Mouse (Mus musculus): ENCODE data around the gene Celf2. TPM values are rescaled to one million over a fixed set of nuclear protein-coding genes. Genes with fewer than 3 reads are reported as not detected.
"Not testable (repeated sequence)": the region's sequence is repeated elsewhere in the genome, so short reads cannot be mapped to it uniquely, and the experiment has no call there.

The Celf2 gene
- polyA plus RNA-seq, 1 experiment from 2014 or later, result 164 TPM

DNA sequence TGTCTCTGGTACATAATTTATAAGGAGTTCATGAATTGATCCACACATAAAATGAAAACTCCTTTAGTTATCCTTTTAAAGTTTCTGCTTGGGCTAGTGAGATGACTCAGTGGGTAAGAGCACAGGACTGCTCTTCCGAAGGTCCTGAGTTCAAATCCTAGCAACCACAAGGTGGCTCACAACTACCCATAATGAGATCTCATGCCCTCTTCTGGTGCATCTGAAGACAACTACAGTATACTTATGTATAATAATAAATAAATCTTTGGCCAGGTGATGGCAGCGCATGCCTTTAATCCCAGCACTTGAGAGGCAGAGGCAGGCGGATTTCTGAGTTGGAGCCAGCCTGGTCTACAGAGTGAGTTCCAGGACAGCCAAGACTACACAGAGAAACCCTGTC is 934.0 kb downstream of the Celf2 start:
- 96% methylated on average over 3 of the region's 3 CpGs for WGBS

DNA sequence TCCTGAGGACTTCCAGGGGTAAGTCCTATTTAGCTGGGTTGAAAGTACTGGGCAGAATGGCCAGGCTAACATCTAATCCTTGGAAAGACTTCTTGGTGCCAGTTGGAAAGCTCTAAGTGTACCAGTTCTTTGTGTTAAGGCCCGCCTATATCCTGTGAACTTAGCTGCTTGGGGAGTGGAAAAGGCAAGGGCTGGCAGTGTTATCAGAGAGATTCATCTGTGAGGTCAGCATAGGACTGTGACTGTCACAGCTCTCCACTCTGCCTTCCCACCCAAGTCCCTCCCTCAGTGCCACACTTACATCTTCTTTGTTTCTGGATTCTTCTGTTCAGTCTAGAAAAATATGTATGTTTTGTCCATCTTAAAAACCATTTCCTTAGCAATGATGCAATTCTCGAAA is 935.7 kb downstream of the Celf2 start:
- ATAC-seq (ENCODE audit: low FRiP score, low read depth), result no peak
- H3K9ac ChIP-seq, result no peak overlapping the region
- H3K4me1 ChIP-seq (replicated peaks), result no peaks in the 10 kb centered on the region
- no peak overlapping the region for H3K27ac ChIP-seq (replicated peaks)
- 90% methylated on average over 2 of the region's 2 CpGs for WGBS
- no peak overlapping the region for H3K4me3 ChIP-seq
- H3K36me3 ChIP-seq, result 0 out of 2 replicates have a peak, but pooled peaks cover 5% of the 10 kb centered on the region
- H3K27me3 ChIP-seq, result no peaks in the 10 kb centered on the region
- H3K9me3 ChIP-seq, result no peaks in the 10 kb centered on the region
- H3K4me2 ChIP-seq, result no peak overlapping the region

More for the DNA sequence above, 934.0 kb downstream of the Celf2 start:
- not testable (repeated sequence) for H3K9me3 ChIP-seq; H3K27me3 ChIP-seq; H3K4me2 ChIP-seq; ATAC-seq (ENCODE audit: low FRiP score, low read depth); H3K4me3 ChIP-seq; H3K36me3 ChIP-seq; H3K9ac ChIP-seq; H3K4me1 ChIP-seq (replicated peaks); H3K27ac ChIP-seq (replicated peaks)

GRCm38 (mm10) chr2:6572976-6573375 is 936.4 kb downstream of the Celf2 start:
- Histone ChIP-seq H3K9me3 (no peaks in the 10 kb centered on the region), H3K9ac (no peak overlapping the region), H3K27me3 (no peaks in the 10 kb centered on the region), H3K4me3 (no peak overlapping the region), H3K4me1 (replicated peaks) (no peaks in the 10 kb centered on the region), H3K4me2 (no peak overlapping the region), H3K27ac (replicated peaks) (no peak overlapping the region), H3K36me3 (0 out of 2 replicates have a peak, but pooled peaks cover 5% of the 10 kb centered on the region)
- WGBS, result 86% methylated on average over 5 of the region's 5 CpGs
- no peak for ATAC-seq (ENCODE audit: low FRiP score, low read depth)

DNA sequence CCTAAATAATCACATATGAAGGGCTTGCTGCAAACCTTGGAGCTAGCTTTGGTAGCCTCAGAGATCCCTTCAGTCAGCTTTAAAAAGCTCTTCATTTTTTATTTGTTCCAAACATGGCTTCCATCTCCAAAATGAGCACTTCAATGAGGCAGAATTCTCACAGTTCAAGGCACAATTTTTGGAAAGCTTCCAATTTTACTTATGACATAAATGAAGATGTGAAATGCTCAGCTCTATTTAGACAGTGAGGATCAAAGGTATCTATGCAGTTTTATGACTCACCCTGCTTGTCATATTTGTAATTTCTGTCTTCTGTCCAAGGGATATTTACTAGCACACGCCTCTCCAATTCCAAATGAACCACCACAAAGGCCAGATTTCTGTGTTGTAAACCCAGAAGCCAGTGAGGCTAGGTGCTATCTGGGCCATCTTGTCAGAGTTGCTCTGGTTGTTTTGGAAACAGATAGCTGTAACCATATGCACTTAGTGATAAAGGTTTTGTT is 940.3 kb downstream of the Celf2 start:
- Histone ChIP-seq H3K4me1 (replicated peaks) (no peaks in the 10 kb centered on the region), H3K36me3 (no peaks in the 10 kb centered on the region), H3K27ac (replicated peaks) (no peak overlapping the region), H3K9ac (no peak overlapping the region), H3K4me2 (no peak overlapping the region), H3K4me3 (no peak overlapping the region), H3K9me3 (no peaks in the 10 kb centered on the region), H3K27me3 (no peaks in the 10 kb centered on the region)
- no peak for ATAC-seq (ENCODE audit: low FRiP score, low read depth)
- 87% methylated on average over 1 of the region's 1 CpGs for WGBS

GRCm38 (mm10) chr2:6565175-6565574 is 944.2 kb downstream of the Celf2 start:
- no peaks in the 10 kb centered on the region for H3K27me3 ChIP-seq
- no peak overlapping the region for H3K4me3 ChIP-seq
- no peaks in the 10 kb centered on the region for H3K9me3 ChIP-seq
- 81% methylated on average over 3 of the region's 3 CpGs for WGBS
- H3K27ac ChIP-seq (replicated peaks), result no peak overlapping the region
- no peak overlapping the region for H3K9ac ChIP-seq
- no peaks in the 10 kb centered on the region for H3K4me1 ChIP-seq (replicated peaks)
- peaks cover 6% of the 10 kb centered on the region; the same call in 1 of the 2 replicates for H3K36me3 ChIP-seq
- no peak for ATAC-seq (ENCODE audit: low FRiP score, low read depth)
- H3K4me2 ChIP-seq, result no peak overlapping the region

GRCm38 (mm10) chr2:6561337-6561736 is 948.0 kb downstream of the Celf2 start:
- WGBS, result 96% methylated on average over 3 of the region's 3 CpGs
- H3K27me3 ChIP-seq, result no peaks in the 10 kb centered on the region
- no peak for ATAC-seq (ENCODE audit: low FRiP score, low read depth)

GRCm38 (mm10) chr2:6560802-6561201 is 948.6 kb downstream of the Celf2 start:
- Histone ChIP-seq H3K36me3 (peaks cover 24% of the 10 kb centered on the region), H3K9me3 (no peaks in the 10 kb centered on the region), H3K4me3 (no peak overlapping the region), H3K27me3 (no peaks in the 10 kb centered on the region), H3K4me2 (no peak overlapping the region), H3K27ac (replicated peaks) (no peak overlapping the region), H3K4me1 (replicated peaks) (no peaks in the 10 kb centered on the region), H3K9ac (no peak overlapping the region)
- WGBS, result 97% methylated on average over 3 of the region's 3 CpGs
- no peak for ATAC-seq (ENCODE audit: low FRiP score, low read depth)

More at GRCm38 (mm10) chr2:6561337-6561736, 948.0 kb downstream of the Celf2 start:
- Histone ChIP-seq H3K4me3 (no peak overlapping the region), H3K27ac (replicated peaks) (no peak overlapping the region), H3K9me3 (no peaks in the 10 kb centered on the region), H3K9ac (no peak overlapping the region), H3K4me2 (no peak overlapping the region), H3K36me3 (peaks cover 22% of the 10 kb centered on the region), H3K4me1 (replicated peaks) (no peaks in the 10 kb centered on the region)

- H3K4me2 ChIP-seq, result no peak overlapping the region
- no peak for ATAC-seq (ENCODE audit: low FRiP score, low read depth)
- no peaks in the 10 kb centered on the region for H3K9me3 ChIP-seq
- H3K36me3 ChIP-seq, result peaks cover 26% of the 10 kb centered on the region
- WGBS, result 95% methylated on average over 2 of the region's 2 CpGs
- H3K4me1 ChIP-seq (replicated peaks), result no peaks in the 10 kb centered on the region
- H3K27ac ChIP-seq (replicated peaks), result no peak overlapping the region
- no peaks in the 10 kb centered on the region for H3K27me3 ChIP-seq
- H3K9ac ChIP-seq, result no peak overlapping the region
- no peak overlapping the region for H3K4me3 ChIP-seq
Observed at GRCm38 (mm10) chr2:6559581-6559980, 949.8 kb downstream of the Celf2 start.

- Histone ChIP-seq H3K4me1 (replicated peaks) (no peaks in the 10 kb centered on the region), H3K27ac (replicated peaks) (no peak overlapping the region), H3K4me3 (no peak overlapping the region), H3K9ac (no peak overlapping the region), H3K27me3 (no peaks in the 10 kb centered on the region), H3K4me2 (no peak overlapping the region), H3K9me3 (no peaks in the 10 kb centered on the region), H3K36me3 (peaks cover 30% of the 10 kb centered on the region)
- no peak for ATAC-seq (ENCODE audit: low FRiP score, low read depth)
- 78% methylated on average over 14 of the region's 14 CpGs for WGBS
Observed at GRCm38 (mm10) chr2:6558303-6559254, 950.8 kb downstream of the Celf2 start.

DNA sequence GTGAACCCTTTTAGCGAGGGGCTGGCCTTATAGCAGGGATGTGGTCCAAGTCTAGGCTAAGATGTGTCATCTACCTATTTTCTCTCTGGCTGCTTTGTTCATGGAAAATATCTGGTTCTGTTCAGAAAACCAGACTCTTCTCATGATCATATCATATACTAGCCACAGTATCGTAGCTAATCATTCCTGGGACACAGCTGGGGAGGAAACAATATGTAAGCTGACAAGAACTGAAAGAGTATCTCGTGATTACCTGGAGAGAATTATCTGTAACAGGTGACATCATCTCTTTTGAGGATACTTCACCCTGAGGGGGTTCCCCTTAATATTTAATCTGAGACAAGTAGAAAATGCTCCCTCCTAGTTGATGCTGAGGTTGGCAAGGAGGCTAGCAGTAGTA is 951.6 kb downstream of the Celf2 start:
- no peak for ATAC-seq (ENCODE audit: low FRiP score, low read depth)
- Histone ChIP-seq H3K9me3 (no peaks in the 10 kb centered on the region), H3K27me3 (no peaks in the 10 kb centered on the region), H3K27ac (replicated peaks) (no peak overlapping the region), H3K4me3 (no peak overlapping the region), H3K4me2 (no peak overlapping the region), H3K36me3 (peaks cover 36% of the 10 kb centered on the region), H3K4me1 (replicated peaks) (no peaks in the 10 kb centered on the region), H3K9ac (no peak overlapping the region)
- 75% methylated on average over 3 of the region's 3 CpGs for WGBS

DNA sequence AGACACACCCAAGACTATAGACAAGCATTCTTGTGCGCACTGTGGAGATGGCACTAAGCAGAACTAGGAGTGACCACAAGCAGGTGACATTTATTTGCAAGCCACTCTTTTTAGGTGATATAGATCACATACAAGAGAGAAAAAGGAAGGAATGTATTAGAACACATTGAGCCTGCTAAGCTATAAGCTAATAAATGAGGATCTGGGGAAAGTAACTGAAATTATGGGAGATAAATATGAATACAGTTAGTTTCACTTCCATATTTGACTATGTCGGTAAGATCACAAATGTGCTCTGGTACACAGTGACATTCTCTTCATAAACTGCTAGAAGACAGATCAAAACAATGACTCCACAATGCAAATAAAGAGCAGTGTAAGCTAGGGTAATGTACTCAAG is 952.5 kb downstream of the Celf2 start:
- ATAC-seq (ENCODE audit: low FRiP score, low read depth), result no peak
- 100% methylated on average over 2 of the region's 2 CpGs for WGBS

DNA sequence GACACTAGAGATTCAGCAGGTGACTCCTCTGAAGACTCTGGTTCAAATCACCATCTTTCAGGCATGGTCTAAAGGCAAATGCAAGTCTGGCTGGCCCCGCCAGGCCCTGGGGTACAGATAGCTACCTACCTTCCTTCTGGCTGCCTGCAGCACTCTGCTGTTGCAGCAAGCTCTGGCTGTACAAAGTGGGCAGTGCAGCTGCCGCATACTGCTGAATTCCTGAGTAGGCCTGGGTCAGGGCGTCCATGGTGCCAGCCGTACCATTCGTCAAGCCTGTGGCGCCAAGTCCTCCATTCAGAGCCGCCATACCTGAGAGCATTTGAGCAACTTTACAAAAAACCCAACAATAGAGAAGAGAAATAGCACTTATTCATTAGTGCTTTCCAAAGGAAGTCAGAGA is 955.7 kb downstream of the Celf2 start:
- Histone ChIP-seq H3K4me2 (no peak overlapping the region), H3K9me3 (no peaks in the 10 kb centered on the region), H3K27ac (replicated peaks) (no peak overlapping the region), H3K4me1 (replicated peaks) (no peaks in the 10 kb centered on the region), H3K4me3 (no peak overlapping the region), H3K36me3 (peaks cover 28% of the 10 kb centered on the region), H3K27me3 (no peaks in the 10 kb centered on the region), H3K9ac (no peak overlapping the region)
- WGBS, result 51% methylated on average over 7 of the region's 7 CpGs
- no peak for ATAC-seq (ENCODE audit: low FRiP score, low read depth)

More for the DNA sequence above, 952.5 kb downstream of the Celf2 start:
- no peak overlapping the region for H3K4me2 ChIP-seq
- no peaks in the 10 kb centered on the region for H3K4me1 ChIP-seq (replicated peaks)
- H3K9ac ChIP-seq, result no peak overlapping the region
- H3K36me3 ChIP-seq, result peaks cover 36% of the 10 kb centered on the region
- no peaks in the 10 kb centered on the region for H3K9me3 ChIP-seq
- no peak overlapping the region for H3K4me3 ChIP-seq
- no peaks in the 10 kb centered on the region for H3K27me3 ChIP-seq
- H3K27ac ChIP-seq (replicated peaks), result no peak overlapping the region
